Mouse (Mus musculus) thymus, adult 18-20 months (tissue): ENCODE data around the gene Rabepk.
"Not testable (repeated sequence)": the region's sequence is repeated elsewhere in the genome, so short reads cannot be mapped to it uniquely, and the experiment has no call there.

Source experiments
- DNase-seq, 2 experiments: peaks; one replicate each; pipeline ENCODE4 v3.0.0; 2022; ENCODE audit warnings: mixed read lengths in 2 of 2

Rabepk gene

GRCm38 (mm10) chr2:34762174-34762573, 37.5 kb downstream of the Rabepk start:
- DNase-seq, result no peak

GRCm38 (mm10) chr2:34761272-34761671, 38.4 kb downstream of the Rabepk start:
- DNase-seq, result not testable (repeated sequence)

- no peak for DNase-seq
Measured at GRCm38 (mm10) chr2:34757341-34757740, 42.4 kb downstream of the Rabepk start.

GRCm38 (mm10) chr2:34754551-34755358, 45.0 kb downstream of the Rabepk start, which contains the start of gene Gapvd1:
Gapvd1 (minus strand) TSS chr2:34755232.
- DNase-seq, result peak in 1 of 2 experiments; percentile 24

GRCm38 (mm10) chr2:34753811-34754550, 45.7 kb downstream of the Rabepk start:
- DNase-seq, result peak; percentile 79

- DNase-seq, result no peak
Measured at GRCm38 (mm10) chr2:34750245-34750644, 49.5 kb downstream of the Rabepk start.

GRCm38 (mm10) chr2:34748479-34748878, 51.2 kb downstream of the Rabepk start:
- no peak for DNase-seq

GRCm38 (mm10) chr2:34745673-34746072, 54.0 kb downstream of the Rabepk start:
- no peak for DNase-seq

- DNase-seq, result peak in 1 of 2 experiments; percentile 20
Measured at GRCm38 (mm10) chr2:34744476-34744875, 55.2 kb downstream of the Rabepk start.

GRCm38 (mm10) chr2:34742675-34743074, 57.0 kb downstream of the Rabepk start:
- no peak for DNase-seq

GRCm38 (mm10) chr2:34741390-34742159, 58.1 kb downstream of the Rabepk start:
- no peak for DNase-seq

GRCm38 (mm10) chr2:34739684-34740391, 59.9 kb downstream of the Rabepk start:
- no peak for DNase-seq

GRCm38 (mm10) chr2:34737911-34738310, 61.8 kb downstream of the Rabepk start:
- DNase-seq, result no peak

- DNase-seq, result no peak
Measured at GRCm38 (mm10) chr2:34736626-34737025, 63.1 kb downstream of the Rabepk start.
